Mouse (Mus musculus): ENCODE data around the gene Pip5kl1. TPM values are rescaled to one million over a fixed set of nuclear protein-coding genes. Genes with fewer than 3 reads are reported as not detected.

Pip5kl1 gene
- polyA plus RNA-seq, 1 experiment = not detected

DNA sequence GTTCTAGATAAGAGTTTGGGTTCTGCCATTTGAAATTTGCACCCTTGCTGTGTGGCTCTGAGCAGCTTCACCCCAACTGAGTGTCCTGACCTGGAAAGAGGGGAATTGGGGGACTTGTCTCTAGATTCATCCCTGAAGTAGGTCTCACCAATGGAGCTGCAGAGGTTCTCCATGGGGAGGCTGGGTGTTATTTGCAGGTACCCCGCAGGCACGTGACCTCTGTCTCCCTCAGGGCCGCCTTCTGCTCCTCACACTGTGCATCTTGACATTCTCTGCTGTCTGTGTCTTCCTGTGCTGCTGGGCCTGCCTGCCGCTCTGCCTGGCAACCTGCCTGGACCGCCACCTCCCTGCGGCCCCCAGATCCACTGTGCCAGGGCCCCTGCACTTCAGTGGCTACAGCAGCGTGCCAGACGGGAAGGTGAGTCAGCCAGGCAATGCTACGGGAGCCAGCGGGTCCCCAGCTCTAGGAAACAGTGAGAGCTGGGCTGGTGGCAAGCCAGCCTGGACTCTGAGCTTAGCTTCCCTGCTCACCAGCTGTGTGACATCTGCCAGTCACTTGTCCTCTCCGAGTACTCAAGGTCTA, 14.7 kb downstream of the Pip5kl1 start:
- Histone ChIP-seq H3K36me3 (ENCODE audit: control insufficient read depth) (peaks cover 5% of the 10 kb centered on the region), H3K4me3 (replicated peaks) (no peak overlapping the region)
- TF ChIP-seq GATA1 (IDR thresholded peaks at IDR 0.05; ENCODE audit: low read length) (no peak), TAL1 (IDR thresholded peaks at IDR 0.05; ENCODE audit: low read length) (no peak)

DNA sequence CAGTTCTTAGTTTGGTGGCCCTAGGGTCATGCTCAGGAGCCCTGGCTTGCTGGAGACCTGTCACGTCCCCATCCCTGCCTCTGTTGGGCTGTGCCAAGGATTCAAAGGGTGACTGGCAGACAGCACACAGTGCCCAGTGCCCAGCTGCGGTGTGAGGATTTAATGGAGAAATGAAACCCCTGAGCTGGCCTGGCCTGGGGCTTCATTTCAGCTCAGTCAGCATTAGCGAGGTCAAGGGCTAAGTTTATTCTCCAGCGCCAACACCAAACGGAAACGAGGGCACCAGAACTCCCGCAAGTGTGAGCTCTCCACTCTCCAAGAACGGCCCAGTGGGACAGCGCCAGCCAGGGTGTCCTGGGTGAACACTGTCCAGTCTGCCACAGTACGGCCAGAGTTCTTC, 15.6 kb downstream of the Pip5kl1 start:
- Histone ChIP-seq H3K4me1 (ENCODE audit: control insufficient read depth) (peaks cover 33% of the 10 kb centered on the region), H3K36me3 (ENCODE audit: control insufficient read depth) (peaks cover 6% of the 10 kb centered on the region), H3K9me3 (ENCODE audit: control insufficient read depth, low read length) (no peaks in the 10 kb centered on the region), H3K27me3 (ENCODE audit: control insufficient read depth) (no peaks in the 10 kb centered on the region), H3K4me3 (replicated peaks) (no peak overlapping the region)
- no peak for TF ChIP-seq TAL1 (IDR thresholded peaks at IDR 0.05; ENCODE audit: low read length)
- no peak for TF ChIP-seq GATA1 (IDR thresholded peaks at IDR 0.05; ENCODE audit: low read length)

More for the DNA sequence above, 14.7 kb downstream of the Pip5kl1 start:
- peaks cover 34% of the 10 kb centered on the region for H3K4me1 ChIP-seq (ENCODE audit: control insufficient read depth)
- no peaks in the 10 kb centered on the region for H3K9me3 ChIP-seq (ENCODE audit: control insufficient read depth, low read length)
- no peaks in the 10 kb centered on the region for H3K27me3 ChIP-seq (ENCODE audit: control insufficient read depth)

DNA sequence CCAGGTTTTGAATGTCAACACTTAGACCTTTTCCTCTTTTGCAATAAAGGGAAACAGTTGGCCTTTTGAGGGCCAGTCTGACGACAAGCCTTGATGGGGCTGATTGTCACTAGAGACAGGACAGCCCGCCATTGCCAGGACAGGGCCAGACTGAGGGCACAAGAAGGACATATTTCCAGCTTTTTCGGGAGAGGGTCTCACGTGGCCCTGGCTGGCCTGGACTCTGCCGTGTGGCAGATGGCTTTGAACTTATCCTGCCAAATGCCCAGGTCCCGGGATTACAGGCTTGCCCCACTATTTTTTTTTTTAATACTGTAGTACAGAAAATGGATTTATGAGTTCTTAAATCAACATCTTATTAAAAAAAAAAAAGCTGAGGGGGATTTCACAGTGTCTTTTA, 16.7 kb downstream of the Pip5kl1 start:
- H3K4me1 ChIP-seq (ENCODE audit: control insufficient read depth) = peaks cover 30% of the 10 kb centered on the region
- no peaks in the 10 kb centered on the region for H3K27me3 ChIP-seq (ENCODE audit: control insufficient read depth)
- no peaks in the 10 kb centered on the region for H3K9me3 ChIP-seq (ENCODE audit: control insufficient read depth, low read length)
- no peak overlapping the region for H3K4me3 ChIP-seq (replicated peaks)
- TF ChIP-seq GATA1 (IDR thresholded peaks at IDR 0.05; ENCODE audit: low read length) (no peak), TAL1 (IDR thresholded peaks at IDR 0.05; ENCODE audit: low read length) (no peak)
- peaks cover 6% of the 10 kb centered on the region for H3K36me3 ChIP-seq (ENCODE audit: control insufficient read depth)

DNA sequence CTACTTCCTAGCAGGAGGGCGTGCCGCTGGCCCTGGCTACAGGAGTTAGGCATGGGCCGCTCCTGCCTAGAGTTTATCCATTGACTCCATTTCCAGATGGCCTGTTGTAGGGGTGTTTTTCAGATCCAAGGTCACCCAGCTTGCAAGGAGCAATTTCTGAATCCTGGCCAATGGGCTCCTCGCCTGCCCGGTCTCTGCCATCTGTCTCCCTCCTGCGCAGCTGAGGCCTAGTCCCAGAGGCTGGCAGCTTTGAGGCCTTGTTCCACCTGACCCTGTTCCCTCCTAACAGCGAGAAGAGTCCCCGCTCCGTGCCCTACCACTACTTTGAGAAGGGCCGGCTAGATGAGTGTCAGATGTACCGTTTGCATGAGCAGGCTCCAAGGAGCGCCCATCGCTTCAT, 22.1 kb downstream of the Pip5kl1 start:
- Histone ChIP-seq H3K9me3 (ENCODE audit: control insufficient read depth, low read length) (no peaks in the 10 kb centered on the region), H3K4me3 (replicated peaks) (no peak overlapping the region), H3K27me3 (ENCODE audit: control insufficient read depth) (no peaks in the 10 kb centered on the region), H3K36me3 (ENCODE audit: control insufficient read depth) (peaks cover 17% of the 10 kb centered on the region), H3K4me1 (ENCODE audit: control insufficient read depth) (peaks cover 12% of the 10 kb centered on the region)
- TF ChIP-seq GATA1 (IDR thresholded peaks at IDR 0.05; ENCODE audit: low read length) = no peak
- no peak for TF ChIP-seq TAL1 (IDR thresholded peaks at IDR 0.05; ENCODE audit: low read length)

DNA sequence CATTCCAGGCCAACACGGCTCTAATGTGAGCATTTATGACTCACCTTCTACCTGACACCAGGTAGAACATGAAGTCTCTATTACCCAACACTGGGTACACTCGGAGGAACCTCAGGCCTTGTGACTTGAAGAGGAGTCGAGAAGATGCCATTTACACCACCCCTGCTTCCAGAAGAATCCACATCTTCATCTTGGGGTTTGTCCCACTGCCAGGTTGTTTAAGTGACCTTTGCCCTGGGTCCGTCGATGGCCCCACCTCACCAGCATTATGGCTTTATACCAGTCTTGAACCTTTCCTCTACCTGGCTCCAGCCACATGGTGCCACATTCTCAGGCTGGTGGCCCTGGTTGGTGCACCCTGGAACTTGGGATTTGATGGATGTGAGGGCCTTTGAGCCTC, 22.7 kb downstream of the Pip5kl1 start:
- Histone ChIP-seq H3K4me3 (replicated peaks) (no peak overlapping the region), H3K4me1 (ENCODE audit: control insufficient read depth) (peaks cover 17% of the 10 kb centered on the region), H3K9me3 (ENCODE audit: control insufficient read depth, low read length) (no peaks in the 10 kb centered on the region), H3K27me3 (ENCODE audit: control insufficient read depth) (no peaks in the 10 kb centered on the region), H3K36me3 (ENCODE audit: control insufficient read depth) (peaks cover 17% of the 10 kb centered on the region)
- no peak for TF ChIP-seq TAL1 (IDR thresholded peaks at IDR 0.05; ENCODE audit: low read length)

DNA sequence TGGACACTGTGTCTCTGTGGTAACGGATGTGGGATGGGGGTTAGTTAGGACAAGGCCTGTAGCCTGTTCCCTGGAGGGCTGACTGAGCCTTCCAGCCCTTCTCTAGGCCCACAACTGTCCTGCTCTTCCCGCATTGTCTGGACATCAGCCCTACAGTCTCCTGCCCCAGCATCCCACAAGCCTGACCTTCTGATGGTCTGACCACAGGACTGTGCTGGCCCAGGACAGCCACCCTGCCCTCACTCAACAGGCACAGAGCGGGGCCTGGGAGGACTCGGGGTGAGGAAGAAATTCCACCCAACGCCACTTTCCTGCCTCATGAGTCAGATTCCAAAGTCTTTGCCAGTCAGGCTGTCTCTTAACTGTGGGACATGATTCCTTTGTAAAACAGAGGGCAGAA, 23.1 kb downstream of the Pip5kl1 start:
- H3K4me1 ChIP-seq (ENCODE audit: control insufficient read depth) = peaks cover 21% of the 10 kb centered on the region
- H3K9me3 ChIP-seq (ENCODE audit: control insufficient read depth, low read length) = no peaks in the 10 kb centered on the region
- TF ChIP-seq TAL1 (IDR thresholded peaks at IDR 0.05; ENCODE audit: low read length) (no peak), GATA1 (IDR thresholded peaks at IDR 0.05; ENCODE audit: low read length) (no peak)
- peaks cover 17% of the 10 kb centered on the region for H3K36me3 ChIP-seq (ENCODE audit: control insufficient read depth)
- no peaks in the 10 kb centered on the region for H3K27me3 ChIP-seq (ENCODE audit: control insufficient read depth)
- no peak overlapping the region for H3K4me3 ChIP-seq (replicated peaks)

DNA sequence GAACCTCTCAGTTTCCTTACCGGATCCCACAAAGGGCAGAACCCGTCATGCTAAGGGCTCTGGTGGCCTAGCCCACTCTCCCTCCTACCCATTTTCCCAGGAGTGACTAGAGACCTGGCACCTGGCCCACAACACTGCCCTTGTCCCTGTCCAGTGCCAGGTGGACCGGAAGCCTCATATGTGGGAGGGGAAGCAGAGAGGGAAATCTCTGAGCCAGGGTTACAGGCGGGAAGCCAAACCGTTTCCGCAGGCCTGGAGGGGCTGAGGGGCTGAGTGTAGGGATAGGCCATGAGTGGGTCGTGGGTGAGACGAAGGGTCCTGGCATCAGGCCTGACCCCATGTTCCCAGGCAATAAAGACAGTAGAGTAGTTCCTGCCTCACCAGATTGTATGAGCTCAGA, 23.9 kb downstream of the Pip5kl1 start:
- no peak overlapping the region for H3K4me3 ChIP-seq (replicated peaks)
- TF ChIP-seq TAL1 (IDR thresholded peaks at IDR 0.05; ENCODE audit: low read length) (no peak), GATA1 (IDR thresholded peaks at IDR 0.05; ENCODE audit: low read length) (no peak)
- H3K9me3 ChIP-seq (ENCODE audit: control insufficient read depth, low read length) = no peaks in the 10 kb centered on the region
- peaks cover 17% of the 10 kb centered on the region for H3K36me3 ChIP-seq (ENCODE audit: control insufficient read depth)
- peaks cover 23% of the 10 kb centered on the region for H3K4me1 ChIP-seq (ENCODE audit: control insufficient read depth)
- H3K27me3 ChIP-seq (ENCODE audit: control insufficient read depth) = no peaks in the 10 kb centered on the region

DNA sequence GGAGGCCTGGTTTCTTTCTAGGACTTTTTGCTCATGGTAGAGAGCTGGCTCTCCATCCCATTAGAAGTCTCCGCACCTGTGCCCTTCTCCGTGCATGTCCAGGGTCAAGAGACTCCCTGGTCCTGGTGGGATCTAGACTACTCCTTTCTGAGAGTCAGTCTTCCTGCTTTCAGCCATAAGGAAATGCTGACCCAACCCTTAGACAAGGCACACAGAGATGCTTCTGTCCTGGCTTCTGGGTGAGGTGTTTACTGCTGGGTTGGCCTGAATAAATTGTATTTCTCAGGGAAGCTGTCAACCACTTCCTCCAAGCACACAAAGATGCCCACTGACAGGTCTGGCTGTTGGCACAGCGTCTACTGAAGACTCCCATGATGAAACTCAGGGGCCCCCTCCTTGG, 24.8 kb downstream of the Pip5kl1 start, which contains the start of gene St6galnac6:
TSS of gene St6galnac6 (plus strand) at position 301 of the 400 bp plus-strand sequence.
- H3K4me1 ChIP-seq (ENCODE audit: control insufficient read depth) = peaks cover 23% of the 10 kb centered on the region
- TF ChIP-seq TAL1 (IDR thresholded peaks at IDR 0.05; ENCODE audit: low read length) (no peak), GATA1 (IDR thresholded peaks at IDR 0.05; ENCODE audit: low read length) (no peak)
- no peak within 1 kb of the TSS for H3K4me3 ChIP-seq (replicated peaks)
- H3K27me3 ChIP-seq (ENCODE audit: control insufficient read depth) = no peaks in the 10 kb centered on the region
- no peaks in the 10 kb centered on the region for H3K9me3 ChIP-seq (ENCODE audit: control insufficient read depth, low read length)
- H3K36me3 ChIP-seq (ENCODE audit: control insufficient read depth) = peaks cover 12% of the 10 kb centered on the region

DNA sequence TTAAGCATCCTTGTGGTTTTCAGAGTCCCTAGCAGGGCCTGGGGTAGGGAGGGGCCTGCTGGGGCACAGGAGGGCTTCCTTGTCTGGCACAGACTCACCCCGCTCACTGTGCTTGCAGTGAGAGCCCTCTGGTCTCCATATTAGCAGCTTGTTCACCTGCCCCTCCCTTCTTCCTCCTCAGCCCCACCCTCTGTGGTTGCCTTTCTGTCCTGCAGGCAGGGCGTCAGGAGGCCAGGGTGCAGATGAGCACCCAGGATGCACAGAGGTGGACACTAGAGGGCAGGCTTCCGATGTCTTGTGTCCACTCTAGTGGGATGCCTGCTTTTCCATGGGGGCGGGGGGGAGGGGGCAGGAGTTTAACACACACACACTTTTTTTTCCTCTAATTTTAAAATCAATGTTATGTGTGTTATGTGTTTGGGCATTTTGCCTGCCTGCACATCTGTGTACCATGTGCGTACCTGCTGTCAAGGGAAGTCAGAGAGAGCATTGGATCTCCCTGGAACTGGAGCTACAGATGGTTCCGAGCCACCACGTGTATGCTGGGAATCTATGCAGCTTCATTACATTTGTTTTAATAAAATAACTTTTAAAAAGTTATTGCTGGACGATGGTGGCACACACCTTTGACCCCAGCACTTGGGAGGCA, 26.9 kb downstream of the Pip5kl1 start:
- no peaks in the 10 kb centered on the region for H3K9me3 ChIP-seq (ENCODE audit: control insufficient read depth, low read length)
- H3K4me1 ChIP-seq (ENCODE audit: control insufficient read depth) = peaks cover 30% of the 10 kb centered on the region
- no peaks in the 10 kb centered on the region for H3K27me3 ChIP-seq (ENCODE audit: control insufficient read depth)
- no peak overlapping the region for H3K4me3 ChIP-seq (replicated peaks)
- peaks cover 11% of the 10 kb centered on the region for H3K36me3 ChIP-seq (ENCODE audit: control insufficient read depth)
- TF ChIP-seq GATA1 (IDR thresholded peaks at IDR 0.05; ENCODE audit: low read length) (no peak), TAL1 (IDR thresholded peaks at IDR 0.05; ENCODE audit: low read length) (no peak)
